8 mouse cellular contexts compared by ENCODE assay signal in genomic region chr12:86798773-86799540, GRCm38 (mm10).
DNase-seq lines count a peak whose midpoint lies in the region; ATAC-seq and TF ChIP-seq lines count a peak whose summit lies in the region.

No protein-coding gene starts in this region.

- no peak for TF ChIP-seq POLR2A in brain, embryonic 14.5 days (IDR thresholded peaks at IDR 0.05; ENCODE audit: borderline replicate concordance, extremely low read depth, insufficient read depth, insufficient read length, poor library complexity, severe bottlenecking)
- TF ChIP-seq POLR2A in lung, adult 2 months (IDR thresholded peaks at IDR 0.05; ENCODE audit: borderline replicate concordance, extremely low read depth, low read depth, low read length), result no peak

- 15% methylated on average over 14 of the region's 14 CpGs for WGBS in forebrain, embryonic 13.5 days
- WGBS in heart, postnatal 0 days, result 16% methylated on average over 14 of the region's 14 CpGs
- WGBS in lung, adult 2 months, result 20% methylated on average over 14 of the region's 14 CpGs

- no peaks in the 10 kb centered on the region for H3K27me3 ChIP-seq in forebrain, embryonic 13.5 days
- no peaks in the 10 kb centered on the region for H3K27me3 ChIP-seq in heart, postnatal 0 days (ENCODE audit: control insufficient read depth, insufficient read depth, low read length)

- H3K27ac ChIP-seq in forebrain, embryonic 13.5 days, result peak overlapping the region; percentile 84
- H3K27ac ChIP-seq in heart, postnatal 0 days (ENCODE audit: low read depth), result peak overlapping the region; percentile 98

- H3K4me3 ChIP-seq in forebrain, embryonic 13.5 days, result no peak overlapping the region
- no peak overlapping the region for H3K4me3 ChIP-seq in heart, postnatal 0 days (ENCODE audit: low read depth, low read length)
- no peak overlapping the region for H3K4me3 ChIP-seq in lung, adult 2 months (replicated peaks; ENCODE audit: extremely low read depth, low read depth, low read length)

- peak overlapping the region; percentile 53 for H3K9ac ChIP-seq in forebrain, embryonic 13.5 days
- H3K9ac ChIP-seq in heart, postnatal 0 days (replicated peaks; ENCODE audit: low read depth, low read length), result no peak overlapping the region

- peak; percentile 69 to 76 for DNase-seq in CD8-positive naive resting alpha-beta T cell, adult 2 months (ENCODE audit: low read depth in 2 of 2, low spot score in 2 of 2)
- DNase-seq in brain, embryonic 14.5 days (ENCODE audit: low read depth), result peak; percentile 91
- DNase-seq in heart, postnatal 0 days (ENCODE audit: low spot score), result peak; percentile 83
- peak; percentile 94 for DNase-seq in layer of hippocampus, adult 11-12 months (ENCODE audit: low spot score)
- DNase-seq in lung, adult 2 months, result peak; percentile 90
- peak; percentile 98 for DNase-seq in retina, embryonic 14.5 days (ENCODE audit: low spot score)
- DNase-seq in urinary bladder, adult 18-20 months (ENCODE audit: low spot score in 2 of 2), result peak; percentile 69 to 81

- peak overlapping the region; percentile 31 for H3K4me2 ChIP-seq in forebrain, embryonic 13.5 days
- no peak overlapping the region for H3K4me2 ChIP-seq in heart, postnatal 0 days (ENCODE audit: low read depth, low read length)

- TF ChIP-seq EP300 in heart, postnatal 0 days (IDR thresholded peaks at IDR 0.05; ENCODE audit: low read depth), result no peak

- no peaks in the 10 kb centered on the region for H3K36me3 ChIP-seq in forebrain, embryonic 13.5 days (ENCODE audit: poor library complexity, severe bottlenecking)
- no peaks in the 10 kb centered on the region for H3K36me3 ChIP-seq in heart, postnatal 0 days (replicated peaks; ENCODE audit: control insufficient read depth, insufficient read depth, low read length)

- peak; percentile 96 for TF ChIP-seq CTCF in brain, embryonic 14.5 days (IDR thresholded peaks at IDR 0.05; ENCODE audit: borderline replicate concordance, extremely low read depth, insufficient read depth, insufficient read length)
- TF ChIP-seq CTCF in heart, postnatal 0 days (IDR thresholded peaks at IDR 0.05; ENCODE audit: low read depth), result peak; percentile 98
- peak; percentile 96 for TF ChIP-seq CTCF in lung, adult 2 months (IDR thresholded peaks at IDR 0.05; ENCODE audit: insufficient read depth, low read length)

- no peaks in the 10 kb centered on the region for H3K9me3 ChIP-seq in forebrain, embryonic 13.5 days (replicated peaks)
- no peaks in the 10 kb centered on the region for H3K9me3 ChIP-seq in heart, postnatal 0 days (replicated peaks; ENCODE audit: control insufficient read depth, low read length)

- peaks cover 68% of the 10 kb centered on the region for H3K4me1 ChIP-seq in forebrain, embryonic 13.5 days
- peaks cover 46% of the 10 kb centered on the region for H3K4me1 ChIP-seq in heart, postnatal 0 days (ENCODE audit: control insufficient read depth, insufficient read depth)
- H3K4me1 ChIP-seq in lung, adult 2 months (ENCODE audit: control insufficient read depth, insufficient read depth, low read length), result peaks cover 32% of the 10 kb centered on the region

- ATAC-seq in forebrain, embryonic 13.5 days, result no peak
- ATAC-seq in heart, postnatal 0 days (ENCODE audit: insufficient read depth, low read depth), result no peak
